Mouse (Mus musculus) layer of hippocampus, adult 8-10 months (tissue): ENCODE data around the gene Uqcrfs1. TPM values are rescaled to one million over a fixed set of nuclear protein-coding genes. Genes with fewer than 3 reads are reported as not detected.

Source experiments
- DNase-seq, 2 experiments: peaks; one replicate each; pipeline ENCODE4 v3.0.0; 2022; ENCODE audit warnings: low spot score in 2 of 2
- total RNA-seq, 4 experiments: library from RNA; stranded (reverse); gene quantifications; 2 replicates each; pipeline ENCODE4 v1.2.4; 2022

Uqcrfs1 gene
- total RNA-seq, 4 experiments from 2014 or later: 133 to 144 (median 138) TPM

DNA sequence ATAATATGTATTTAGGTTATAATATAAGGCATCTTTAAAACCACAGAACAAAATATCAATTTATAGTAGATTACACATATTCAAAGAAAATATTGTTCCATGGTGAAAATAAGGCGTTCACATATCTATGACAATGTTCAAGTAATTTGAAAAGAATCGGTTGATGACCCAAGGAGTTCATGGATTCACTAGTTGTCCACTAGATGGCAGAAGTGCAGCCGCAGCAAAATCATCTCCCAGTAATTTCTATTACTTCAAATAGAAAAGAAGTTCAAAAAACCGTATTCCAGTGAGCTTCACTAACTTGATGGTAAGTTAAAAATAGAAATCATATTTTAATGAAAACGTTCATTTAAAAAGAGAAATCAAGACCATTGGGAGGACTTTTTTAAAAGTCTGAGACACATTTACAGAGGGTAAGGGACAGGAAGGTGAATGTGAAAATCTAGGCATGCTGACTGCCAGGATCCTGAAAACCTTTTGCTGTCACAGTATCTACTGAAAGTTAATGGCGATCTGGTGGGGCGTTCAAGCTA, 43.2 kb downstream of the Uqcrfs1 start:
- DNase-seq: peak in 1 of 2 experiments; percentile 5

Other genes starting within 250 kb of the Uqcrfs1 start
- gene Agtr1a, start 208.9 kb downstream of the Uqcrfs1 start, total RNA-seq: 1 to 10 TPM; 1.1 to 2.6 (median 1.6) TPM
- 10 to 100 TPM; 23.1 to 25.5 (median 23.9) TPM for gene Dusp22, start 114.6 kb upstream of the Uqcrfs1 start, total RNA-seq
- under 1 TPM; 0.17 to 0.18 (median 0.18) TPM for gene Irf4, start 203.9 kb upstream of the Uqcrfs1 start, total RNA-seq